Mouse (Mus musculus) heart, embryonic 11.5 days (tissue): ENCODE measurements at regions not wholly inside any gene's neighbourhood (a gene's known extent, or its start where the extent isn't known, plus 50 kb on each side); places are given as distances from the start of the nearest gene placed in this dataset.

Experiments
- ATAC-seq: fragments of 200-750 bp; cut with Nextera tagmentation; replicated peaks from 2 replicates; pipeline ENCODE4 v1.8.0; 2017; ENCODE audit warnings: moderate library complexity; ENCODE audit not compliant: insufficient number of reproducible peaks, low FRiP score, low TSS enrichment
- H3K27ac ChIP-seq: fragments of 300-500 bp; sonication (generic); 2 replicates; pipeline ENCODE4 v1.5.1; 2014; ENCODE audit warnings: mild to moderate bottlenecking, low read depth, low read length
- H3K27me3 ChIP-seq: fragments of 300-500 bp; sonication (generic); 2 replicates; pipeline ENCODE4 v1.6.1; 2014; ENCODE audit warnings: mild to moderate bottlenecking, low read length, mixed read lengths; ENCODE audit not compliant: control insufficient read depth, insufficient read depth
- H3K36me3 ChIP-seq: fragments of 300-500 bp; sonication (generic); 2 replicates; pipeline ENCODE4 v1.6.1; 2014; ENCODE audit warnings: mild to moderate bottlenecking, low read length, moderate library complexity, mixed read lengths; ENCODE audit not compliant: control insufficient read depth, insufficient read depth
- H3K4me1 ChIP-seq: fragments of 300-500 bp; sonication (generic); 2 replicates; pipeline ENCODE4 v1.6.1; 2014; ENCODE audit warnings: low read length; ENCODE audit not compliant: control insufficient read depth, insufficient read depth
- H3K4me2 ChIP-seq: fragments of 300-500 bp; sonication (generic); 2 replicates; pipeline ENCODE4 v1.6.1; 2014; ENCODE audit warnings: mild to moderate bottlenecking, moderate library complexity
- H3K4me3 ChIP-seq: fragments of 300-500 bp; sonication (generic); 2 replicates; pipeline ENCODE4 v1.5.1; 2014; ENCODE audit warnings: low read depth, low read length
- H3K9ac ChIP-seq: fragments of 300-500 bp; sonication (generic); 2 replicates; pipeline ENCODE4 v1.6.1; 2014; ENCODE audit warnings: mild to moderate bottlenecking, low read depth, low read length, moderate library complexity
- H3K9me3 ChIP-seq: fragments of 300-500 bp; sonication (generic); replicated peaks from 2 replicates; pipeline ENCODE4 v1.6.1; 2016; ENCODE audit warnings: low read length; ENCODE audit not compliant: control insufficient read depth
- WGBS: fragments of 180-500 bp; shearing (Covaris S2); extraction: QIAGEN DNeasy Blood & Tissue Kit; methylation state at CpG from one replicate; pipeline ENCODE4 v1.1.7; 2014; ENCODE audit not compliant: insufficient replicate concordance; 5-methylcytosine and 5-hydroxymethylcytosine counted together

- Histone ChIP-seq H3K9ac (no peak overlapping the region), H3K4me3 (no peak overlapping the region), H3K27me3 (no peaks in the 10 kb centered on the region), H3K36me3 (no peaks in the 10 kb centered on the region), H3K27ac (no peak overlapping the region), H3K9me3 (no peaks in the 10 kb centered on the region), H3K4me1 (no peaks in the 10 kb centered on the region), H3K4me2 (no peak overlapping the region)
- 53% methylated on average over 4 of the region's 4 CpGs for WGBS
- ATAC-seq = no peak
Measured at GRCm38 (mm10) chr4:10114831-10115230, 759.5 kb upstream of the 2610301B20Rik start.

- no peak overlapping the region for H3K27ac ChIP-seq
- ATAC-seq = no peak
- no peak overlapping the region for H3K9ac ChIP-seq
- no peak overlapping the region for H3K4me3 ChIP-seq
- no peaks in the 10 kb centered on the region for H3K27me3 ChIP-seq
- no peaks in the 10 kb centered on the region for H3K4me1 ChIP-seq
- no peak overlapping the region for H3K4me2 ChIP-seq
- H3K36me3 ChIP-seq = no peaks in the 10 kb centered on the region
- H3K9me3 ChIP-seq = no peaks in the 10 kb centered on the region
- WGBS = 62% methylated on average over 2 of the region's 2 CpGs
Measured at GRCm38 (mm10) chr4:10117964-10118363, 756.3 kb upstream of the 2610301B20Rik start.

DNA sequence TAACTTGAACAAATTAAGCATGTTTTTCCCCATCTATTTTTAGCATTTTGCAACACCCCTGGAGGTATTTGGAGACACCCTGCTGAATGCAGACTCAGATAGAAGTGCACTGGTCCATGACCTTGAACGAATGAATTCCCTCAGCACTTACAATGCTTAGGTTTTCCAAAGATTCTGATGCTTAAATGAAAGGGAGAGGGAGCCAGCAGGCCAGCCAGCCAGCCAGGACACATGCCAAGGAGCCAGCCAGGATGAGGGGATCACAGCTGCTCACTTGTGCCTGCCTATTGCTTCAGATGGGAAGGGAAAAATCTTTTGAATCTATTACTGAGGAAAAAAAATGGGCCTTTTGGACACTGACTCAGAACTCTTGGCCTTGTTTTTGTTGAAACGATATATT is 750.0 kb upstream of the 2610301B20Rik start:
- Histone ChIP-seq H3K4me1 (no peaks in the 10 kb centered on the region), H3K27me3 (no peaks in the 10 kb centered on the region), H3K4me3 (no peak overlapping the region), H3K27ac (no peak overlapping the region), H3K9ac (no peak overlapping the region), H3K36me3 (no peaks in the 10 kb centered on the region), H3K4me2 (no peak overlapping the region), H3K9me3 (no peaks in the 10 kb centered on the region)
- 63% methylated on average over 2 of the region's 2 CpGs for WGBS
- no peak for ATAC-seq

- H3K4me3 ChIP-seq = no peak overlapping the region
- H3K27ac ChIP-seq = no peak overlapping the region
- no peak overlapping the region for H3K4me2 ChIP-seq
- no peak overlapping the region for H3K9ac ChIP-seq
- H3K36me3 ChIP-seq = no peaks in the 10 kb centered on the region
- no peaks in the 10 kb centered on the region; the same call in 1 of the 2 replicates for H3K9me3 ChIP-seq
- 70% methylated on average over 6 of the region's 6 CpGs for WGBS
- H3K4me1 ChIP-seq = no peaks in the 10 kb centered on the region
- no peaks in the 10 kb centered on the region; the same call in 1 of the 2 replicates for H3K27me3 ChIP-seq
- no peak for ATAC-seq
Measured at GRCm38 (mm10) chr4:10141238-10141934, 732.9 kb upstream of the 2610301B20Rik start.

DNA sequence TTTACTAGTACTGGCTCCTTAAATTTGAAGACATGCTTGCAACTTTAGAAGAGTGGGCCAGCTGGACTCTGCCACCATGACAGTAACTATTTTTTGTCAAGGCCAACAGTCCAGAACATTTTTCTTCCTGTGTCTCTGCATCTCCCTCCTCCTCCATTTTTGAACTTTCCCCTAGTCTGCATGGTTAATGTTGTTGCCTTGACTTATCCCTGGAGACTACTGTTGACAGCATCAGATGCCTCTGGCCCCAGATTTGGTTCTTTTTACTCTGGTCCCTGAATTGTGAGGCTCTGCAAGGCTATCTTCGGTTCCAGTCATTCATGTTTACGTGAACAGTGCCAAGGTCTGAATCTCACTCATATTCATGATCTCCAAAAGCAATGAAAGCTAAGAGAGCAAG is 724.4 kb upstream of the 2610301B20Rik start:
- WGBS = 51% methylated on average over 2 of the region's 2 CpGs

GRCm38 (mm10) chr4:10150501-10150900 is 723.8 kb upstream of the 2610301B20Rik start:
- no peak overlapping the region for H3K4me3 ChIP-seq
- no peaks in the 10 kb centered on the region for H3K36me3 ChIP-seq
- no peak overlapping the region for H3K4me2 ChIP-seq
- no peak for ATAC-seq
- H3K9me3 ChIP-seq = no peaks in the 10 kb centered on the region
- 17% methylated on average over 2 of the region's 2 CpGs for WGBS
- H3K4me1 ChIP-seq = no peaks in the 10 kb centered on the region
- H3K27me3 ChIP-seq = no peaks in the 10 kb centered on the region
- no peak overlapping the region for H3K9ac ChIP-seq
- H3K27ac ChIP-seq = no peak overlapping the region

More for the DNA sequence above, 724.4 kb upstream of the 2610301B20Rik start:
- Histone ChIP-seq H3K9me3 (no peaks in the 10 kb centered on the region), H3K36me3 (no peaks in the 10 kb centered on the region), H3K9ac (no peak overlapping the region), H3K4me2 (no peak overlapping the region), H3K27me3 (no peaks in the 10 kb centered on the region), H3K4me1 (no peaks in the 10 kb centered on the region), H3K4me3 (no peak overlapping the region), H3K27ac (no peak overlapping the region)
- ATAC-seq = no peak

DNA sequence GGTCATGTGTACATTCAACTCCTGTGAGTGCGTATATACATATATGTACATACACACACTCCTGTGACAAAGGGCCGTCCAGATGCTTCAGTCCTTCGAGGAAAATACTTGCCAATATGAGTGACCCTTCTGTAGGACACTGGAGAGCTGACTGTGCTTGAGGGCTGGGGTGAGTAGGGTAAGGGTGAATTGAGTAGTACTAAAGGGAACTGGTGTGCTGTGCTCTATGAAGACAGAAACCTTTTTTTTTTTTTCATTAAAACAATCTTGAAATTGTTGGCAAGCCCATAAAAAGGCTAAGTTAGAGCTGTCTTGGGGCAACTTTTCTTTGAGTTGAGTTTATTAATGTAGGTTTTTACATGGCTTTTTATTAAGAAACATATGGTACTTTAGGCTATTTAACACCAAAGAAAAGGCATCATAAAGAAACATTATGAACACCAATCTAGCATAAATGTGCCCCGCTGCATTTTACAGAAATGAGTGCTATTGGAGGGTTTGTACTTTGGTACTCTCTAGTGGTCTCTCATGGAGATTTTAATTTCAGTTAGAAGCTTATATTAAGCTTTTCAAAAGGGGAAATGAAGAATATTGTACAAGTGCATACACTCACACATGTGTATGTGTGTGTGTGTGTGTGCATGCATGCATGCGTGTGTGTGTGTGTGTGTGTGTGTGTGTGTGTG is 718.5 kb upstream of the 2610301B20Rik start:
- no peaks in the 10 kb centered on the region for H3K4me1 ChIP-seq
- no peaks in the 10 kb centered on the region for H3K36me3 ChIP-seq
- ATAC-seq = no peak
- H3K4me3 ChIP-seq = no peak overlapping the region
- no peak overlapping the region for H3K4me2 ChIP-seq
- H3K9me3 ChIP-seq = no peaks in the 10 kb centered on the region
- no peaks in the 10 kb centered on the region for H3K27me3 ChIP-seq
- no peak overlapping the region for H3K27ac ChIP-seq
- 83% methylated on average over 5 of the region's 5 CpGs for WGBS
- no peak overlapping the region for H3K9ac ChIP-seq

DNA sequence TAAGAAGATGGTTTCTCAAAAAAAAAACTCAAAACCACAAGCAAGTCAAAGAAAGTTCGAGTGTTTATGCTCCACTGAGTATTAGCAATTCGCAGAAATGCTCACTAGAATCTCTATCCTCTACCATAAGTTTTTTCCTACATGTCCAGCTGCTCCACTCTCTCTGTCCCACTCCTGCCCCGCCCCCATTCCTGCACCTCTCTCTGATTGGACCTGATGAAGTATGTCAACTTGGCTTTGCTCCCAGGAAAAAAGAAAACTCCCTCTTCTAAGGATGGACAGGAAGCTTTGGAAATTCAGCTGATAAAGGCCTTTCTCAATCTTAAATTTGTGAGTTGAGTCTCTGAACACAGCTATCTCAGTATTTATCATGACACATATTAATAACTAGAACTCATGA is 684.4 kb upstream of the 2610301B20Rik start:
- no peaks in the 10 kb centered on the region for H3K27me3 ChIP-seq
- 74% methylated on average over 3 of the region's 3 CpGs for WGBS
- H3K9me3 ChIP-seq = no peaks in the 10 kb centered on the region
- no peak overlapping the region for H3K27ac ChIP-seq
- no peak overlapping the region for H3K4me2 ChIP-seq
- no peak for ATAC-seq
- no peaks in the 10 kb centered on the region for H3K4me1 ChIP-seq
- H3K9ac ChIP-seq = no peak overlapping the region
- no peaks in the 10 kb centered on the region for H3K36me3 ChIP-seq
- no peak overlapping the region for H3K4me3 ChIP-seq
